Mouse (Mus musculus) testis, adult 2 months (tissue): Measurements from ENCODE around the gene Etl4. TPM values are rescaled to one million over a fixed set of nuclear protein-coding genes. Genes with fewer than 3 reads are reported as not detected.

Experiments
- H3K27ac ChIP-seq: fragments of 200-500 bp; 2 replicates; pipeline ENCODE4 v1.5.1; 2012; ENCODE audit warnings: low read depth, low read length; ENCODE audit not compliant: control insufficient read depth, insufficient read depth
- H3K27me3 ChIP-seq: fragments of 200-500 bp; 2 replicates; pipeline ENCODE4 v1.6.1; 2012; ENCODE audit warnings: mild to moderate bottlenecking, low read length, moderate library complexity; ENCODE audit not compliant: control insufficient read depth, insufficient read depth
- H3K36me3 ChIP-seq: fragments of 200-500 bp; 2 replicates; pipeline ENCODE4 v1.6.1; 2012; ENCODE audit warnings: mild to moderate bottlenecking, low read length; ENCODE audit not compliant: control insufficient read depth, insufficient read depth
- H3K4me1 ChIP-seq: fragments of 200-500 bp; 2 replicates; pipeline ENCODE4 v1.6.1; 2012; ENCODE audit warnings: low read length; ENCODE audit not compliant: control insufficient read depth, insufficient read depth
- H3K4me3 ChIP-seq: fragments of 200-500 bp; 2 replicates; pipeline ENCODE4 v1.5.1; 2012; ENCODE audit warnings: low read depth, mild to moderate bottlenecking, low read length, moderate library complexity, mixed read lengths; ENCODE audit not compliant: control insufficient read depth
- CTCF ChIP-seq: fragments of 200-500 bp; IDR thresholded peaks from 2 replicates; pipeline ENCODE4 v1.5.1; 2012; ENCODE audit warnings: low read depth, mild to moderate bottlenecking, inconsistent platforms, low read length, moderate library complexity; ENCODE audit not compliant: control insufficient read depth, insufficient read depth, insufficient replicate concordance
- POLR2A ChIP-seq: fragments of 200-500 bp; IDR thresholded peaks from 2 replicates; pipeline ENCODE4 v1.6.1; 2012; ENCODE audit warnings: low read depth, mild to moderate bottlenecking, inconsistent platforms, low read length, moderate library complexity; ENCODE audit not compliant: control insufficient read depth
- polyA plus RNA-seq: library from polyadenylated mRNA; depleted of rRNA; stranded (reverse); fragments of >200 nt; gene quantifications from 2 replicates; pipeline ENCODE4 v1.2.3, GENCODE M21; 2012

The Etl4 gene
- polyA plus RNA-seq, 1 experiment: 16.3 TPM

- H3K4me3 ChIP-seq: no peak overlapping the region
- no peaks in the 10 kb centered on the region for H3K4me1 ChIP-seq
- TF ChIP-seq CTCF: no peak
- H3K36me3 ChIP-seq: no peaks in the 10 kb centered on the region
- H3K27me3 ChIP-seq: no peaks in the 10 kb centered on the region
- no peak overlapping the region for H3K27ac ChIP-seq
These were observed 505.3 kb downstream of the Etl4 start for GRCm38 (mm10) chr2:20414856-20415255.

GRCm38 (mm10) chr2:20416934-20417614 lies 507.5 kb downstream of the Etl4 start:
- TF ChIP-seq CTCF (no peak), POLR2A (no peak)
- Histone ChIP-seq H3K4me1 (no peaks in the 10 kb centered on the region), H3K27me3 (no peaks in the 10 kb centered on the region), H3K4me3 (no peak overlapping the region), H3K27ac (no peak overlapping the region), H3K36me3 (no peaks in the 10 kb centered on the region)

DNA sequence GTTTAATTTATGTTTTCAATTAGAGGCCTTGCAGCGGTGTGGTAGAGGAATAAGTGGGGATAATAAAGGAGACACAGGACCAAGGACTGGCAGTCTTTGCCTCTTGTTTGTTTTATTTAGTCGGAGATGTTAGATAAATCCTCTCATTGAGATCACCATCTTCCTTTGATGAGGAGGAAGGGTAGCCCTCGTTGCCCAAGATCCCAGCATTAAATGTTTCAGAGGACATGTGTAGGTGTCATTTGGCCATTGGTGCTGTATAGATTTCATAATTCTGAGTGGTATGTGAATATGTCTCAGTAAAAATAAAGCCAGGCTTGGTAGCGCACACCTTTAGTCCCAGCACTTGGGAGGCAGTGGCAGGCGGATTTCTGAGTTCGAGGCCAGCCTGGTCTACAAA lies 508.4 kb downstream of the Etl4 start:
- Histone ChIP-seq H3K4me3 (no peak overlapping the region), H3K4me1 (no peaks in the 10 kb centered on the region), H3K36me3 (no peaks in the 10 kb centered on the region), H3K27ac (no peak overlapping the region), H3K27me3 (no peaks in the 10 kb centered on the region)
- TF ChIP-seq CTCF: no peak
- TF ChIP-seq POLR2A: no peak

DNA sequence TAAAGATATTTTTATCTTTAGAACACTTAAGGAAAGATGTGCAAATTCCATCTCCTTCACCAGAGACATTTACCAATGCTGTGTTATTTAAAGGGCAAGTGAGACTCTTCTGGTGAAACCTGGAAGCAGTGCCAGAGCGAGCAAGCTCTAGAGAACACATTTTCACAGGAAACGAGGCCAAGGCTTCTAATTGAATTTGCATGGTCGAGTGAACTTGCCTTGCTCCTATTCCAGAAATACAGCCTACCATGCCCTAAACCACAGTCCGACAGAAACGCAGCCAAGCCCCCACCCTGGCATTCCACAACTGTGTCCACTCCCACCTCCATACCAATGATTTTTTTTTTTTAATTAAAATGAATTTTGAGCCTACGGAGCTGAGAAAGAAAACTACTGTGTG lies 510.4 kb downstream of the Etl4 start:
- Histone ChIP-seq H3K36me3 (no peaks in the 10 kb centered on the region), H3K4me3 (no peak overlapping the region)
- TF ChIP-seq CTCF (no peak), POLR2A (no peak)

DNA sequence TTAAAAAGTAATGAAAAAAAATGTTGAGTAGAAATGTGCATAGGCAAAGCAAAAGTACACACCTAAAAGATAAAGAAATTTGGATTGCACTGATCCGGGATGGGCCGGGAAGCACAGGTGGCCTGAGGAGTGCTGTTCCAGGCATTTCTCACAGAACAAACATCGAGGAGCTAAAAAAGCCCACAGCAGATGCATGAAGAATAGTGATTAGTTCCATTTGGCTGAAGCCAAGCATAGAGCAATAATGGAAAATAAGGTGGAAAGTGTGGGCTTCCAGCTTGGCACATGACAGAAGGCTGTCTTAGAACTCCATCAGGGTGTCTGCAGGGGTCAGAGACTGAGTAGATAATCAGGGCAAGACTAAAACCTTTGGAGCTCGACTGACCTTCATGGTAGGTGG lies 512.7 kb downstream of the Etl4 start:
- no peak overlapping the region for H3K4me3 ChIP-seq
- H3K4me1 ChIP-seq: no peaks in the 10 kb centered on the region
- no peak overlapping the region for H3K27ac ChIP-seq
- TF ChIP-seq CTCF (no peak), POLR2A (no peak)
- no peaks in the 10 kb centered on the region for H3K27me3 ChIP-seq
- no peaks in the 10 kb centered on the region for H3K36me3 ChIP-seq

More for the DNA sequence above, 510.4 kb downstream of the Etl4 start:
- Histone ChIP-seq H3K27ac (no peak overlapping the region), H3K4me1 (no peaks in the 10 kb centered on the region), H3K27me3 (no peaks in the 10 kb centered on the region)

GRCm38 (mm10) chr2:20433656-20434055 lies 524.1 kb downstream of the Etl4 start:
- Histone ChIP-seq H3K27ac (no peak overlapping the region), H3K27me3 (no peaks in the 10 kb centered on the region), H3K4me1 (no peaks in the 10 kb centered on the region), H3K4me3 (no peak overlapping the region), H3K36me3 (no peaks in the 10 kb centered on the region)
- TF ChIP-seq POLR2A (no peak), CTCF (no peak)

GRCm38 (mm10) chr2:20435530-20435929 lies 526.0 kb downstream of the Etl4 start:
- no peaks in the 10 kb centered on the region for H3K27me3 ChIP-seq
- TF ChIP-seq POLR2A: no peak
- TF ChIP-seq CTCF: no peak
- H3K36me3 ChIP-seq: no peaks in the 10 kb centered on the region
- no peak overlapping the region for H3K27ac ChIP-seq
- H3K4me3 ChIP-seq: no peak overlapping the region
- H3K4me1 ChIP-seq: no peaks in the 10 kb centered on the region

DNA sequence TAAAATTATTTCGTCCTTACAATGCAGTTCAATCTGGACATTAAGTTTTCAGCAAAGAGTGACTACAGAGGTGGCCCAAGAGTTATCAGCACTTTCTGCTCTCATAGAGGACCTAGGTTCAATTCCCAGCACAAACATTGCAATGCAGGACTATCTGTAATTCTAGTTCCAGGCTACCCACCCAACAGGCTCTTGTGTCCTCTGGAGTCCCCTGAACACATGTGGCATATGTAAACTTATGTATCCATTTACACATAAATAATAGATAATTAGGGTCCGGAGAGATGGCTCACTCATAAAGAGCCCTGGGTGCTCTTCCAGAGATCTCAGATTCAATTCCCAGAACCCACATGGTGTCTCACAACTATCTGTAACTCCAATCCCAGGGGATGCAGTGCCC lies 533.2 kb downstream of the Etl4 start:
- TF ChIP-seq POLR2A (no peak), CTCF (no peak)
- Histone ChIP-seq H3K36me3 (no peaks in the 10 kb centered on the region), H3K27me3 (no peaks in the 10 kb centered on the region), H3K27ac (no peak overlapping the region), H3K4me3 (no peak overlapping the region), H3K4me1 (no peaks in the 10 kb centered on the region)
